Mouse (Mus musculus) ES-Bruce4 (cell line): ENCODE results near the gene Ctrc. TPM values are rescaled to one million over a fixed set of nuclear protein-coding genes. Genes with fewer than 3 reads are reported as not detected.
A peak's percentile ranks its signal among the peaks of the same experiment; 100 is the strongest.

Experiments
- H3K27ac ChIP-seq: 2 replicates; pipeline ENCODE4 v1.5.1; 2012; ENCODE audit warnings: low read length, inconsistent platforms; ENCODE audit not compliant: insufficient read depth
- H3K27me3 ChIP-seq: 2 replicates; pipeline ENCODE4 v1.6.1; 2012; ENCODE audit warnings: mild to moderate bottlenecking, low read length, inconsistent platforms; ENCODE audit not compliant: control insufficient read depth, poor library complexity, insufficient read depth, severe bottlenecking
- H3K36me3 ChIP-seq: 2 replicates; pipeline ENCODE4 v1.6.1; 2012; ENCODE audit warnings: inconsistent platforms, mild to moderate bottlenecking, low read length, moderate library complexity; ENCODE audit not compliant: control insufficient read depth, poor library complexity, insufficient read depth, severe bottlenecking
- H3K4me1 ChIP-seq: one replicate; pipeline ENCODE4 v1.8.1; 2011; ENCODE audit warnings: low read length; ENCODE audit not compliant: control insufficient read depth, insufficient read depth
- H3K4me3 ChIP-seq: 2 replicates; pipeline ENCODE4 v1.5.1; 2011; ENCODE audit warnings: low read depth, mild to moderate bottlenecking, low read length
- H3K9ac ChIP-seq: 2 replicates; pipeline ENCODE4 v1.6.1; 2012; ENCODE audit warnings: low read depth, mild to moderate bottlenecking, inconsistent platforms; ENCODE audit not compliant: poor library complexity, severe bottlenecking
- H3K9me3 ChIP-seq: replicated peaks from 2 replicates; pipeline ENCODE4 v1.6.1; 2012; ENCODE audit warnings: mild to moderate bottlenecking, low read length, inconsistent platforms; ENCODE audit not compliant: control insufficient read depth, poor library complexity, insufficient read depth, severe bottlenecking
- CTCF ChIP-seq: IDR thresholded peaks from one replicate; pipeline ENCODE4 v1.8.1; 2011; ENCODE audit warnings: low read depth, low read length
- EP300 ChIP-seq: IDR thresholded peaks from 2 replicates; pipeline ENCODE4 v1.6.1; 2011; ENCODE audit warnings: low read depth, low read length; ENCODE audit not compliant: insufficient read depth
- POLR2A ChIP-seq: IDR thresholded peaks from one replicate; pipeline ENCODE4 v1.8.1; 2011; ENCODE audit warnings: low read length; ENCODE audit not compliant: insufficient read depth
- polyA plus RNA-seq: library from polyadenylated mRNA; stranded (reverse); fragments of >200 nt; gene quantifications from 2 replicates; pipeline ENCODE4 v1.2.4, GENCODE M21; 2011; ENCODE audit warnings: low read depth; ENCODE audit not compliant: missing spikeins, insufficient read depth, insufficient read length

Gene Ctrc
- polyA plus RNA-seq, 1 experiment = not detected

DNA sequence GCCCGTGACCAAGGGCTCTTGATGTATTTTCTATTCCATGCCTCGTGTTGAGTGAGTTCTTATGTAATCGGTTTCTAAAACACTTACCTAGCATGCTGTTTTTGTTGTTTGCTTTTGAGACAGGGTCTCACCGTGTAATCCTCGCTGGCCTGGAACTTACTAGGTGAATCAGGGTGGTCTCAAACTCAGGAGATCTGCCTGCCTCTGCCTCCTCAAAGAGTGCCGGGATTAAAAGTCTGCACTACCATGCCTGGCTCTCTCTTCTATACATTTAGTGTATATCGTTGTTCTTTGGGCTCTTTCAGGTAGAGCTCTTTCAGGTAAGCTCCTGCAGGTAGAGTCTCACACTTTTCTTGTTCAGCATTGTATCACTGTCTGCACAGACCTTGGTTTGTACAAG, 54.7 kb downstream of the Ctrc start:
- no peak for TF ChIP-seq POLR2A
- TF ChIP-seq EP300 = no peak
- no peak for TF ChIP-seq CTCF
- Histone ChIP-seq H3K27me3 (no peaks in the 10 kb centered on the region), H3K4me1 (no peaks in the 10 kb centered on the region)

DNA sequence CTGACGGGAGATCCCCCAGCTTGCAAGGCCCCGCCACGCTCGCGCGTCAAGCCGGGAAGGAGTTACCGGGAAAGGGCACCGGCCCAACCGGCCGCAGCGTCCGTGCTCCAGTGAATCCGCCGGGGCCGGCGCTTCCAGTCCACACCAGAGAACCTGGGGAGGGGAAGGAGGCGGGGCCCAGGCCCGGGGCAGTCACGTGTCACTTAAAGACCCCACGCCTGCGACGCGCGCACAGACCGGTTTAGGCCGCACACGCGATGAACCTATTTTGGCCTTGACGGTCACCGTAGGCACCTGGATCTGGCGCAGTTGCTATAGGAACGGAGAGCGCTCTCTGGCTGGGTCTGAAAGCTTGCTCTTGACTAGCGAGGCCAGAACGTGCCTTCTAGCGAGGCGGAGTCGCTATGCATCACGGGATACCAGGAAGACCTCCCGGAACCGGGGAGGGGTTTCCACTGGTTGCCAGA, 55.6 kb downstream of the Ctrc start, which contains the start of gene Dnajc16:
Gene Dnajc16, minus strand, starts transcription at position 408 of the 467 bp plus-strand sequence.
- H3K27me3 ChIP-seq = no peaks in the 10 kb centered on the region
- no peaks in the 10 kb centered on the region for H3K4me1 ChIP-seq
- H3K36me3 ChIP-seq = no peaks in the 10 kb centered on the region
- H3K9ac ChIP-seq = peak within 1 kb of the TSS; percentile 73
- H3K9me3 ChIP-seq = no peaks in the 10 kb centered on the region
- peak within 1 kb of the TSS; percentile 89 for H3K4me3 ChIP-seq
- TF ChIP-seq CTCF (no peak), EP300 (peak; percentile 61; the same call in 1 of the 2 replicates), POLR2A (no peak)
- no peak within 1 kb of the TSS for H3K27ac ChIP-seq

More for the DNA sequence above, 54.7 kb downstream of the Ctrc start:
- Histone ChIP-seq H3K9me3 (no peaks in the 10 kb centered on the region), H3K9ac (no peak overlapping the region), H3K4me3 (no peak overlapping the region), H3K27ac (no peak overlapping the region), H3K36me3 (no peaks in the 10 kb centered on the region)

GRCm38 (mm10) chr4:141789564-141790218, 56.5 kb downstream of the Ctrc start:
- H3K36me3 ChIP-seq = no peaks in the 10 kb centered on the region
- H3K4me1 ChIP-seq = no peaks in the 10 kb centered on the region
- H3K27ac ChIP-seq = no peak overlapping the region
- H3K27me3 ChIP-seq = no peaks in the 10 kb centered on the region
- H3K9me3 ChIP-seq = no peaks in the 10 kb centered on the region
- H3K9ac ChIP-seq = peak overlapping the region; percentile 73
- H3K4me3 ChIP-seq = peak overlapping the region; percentile 89
- TF ChIP-seq POLR2A = no peak
- TF ChIP-seq CTCF = no peak
- no peak for TF ChIP-seq EP300

DNA sequence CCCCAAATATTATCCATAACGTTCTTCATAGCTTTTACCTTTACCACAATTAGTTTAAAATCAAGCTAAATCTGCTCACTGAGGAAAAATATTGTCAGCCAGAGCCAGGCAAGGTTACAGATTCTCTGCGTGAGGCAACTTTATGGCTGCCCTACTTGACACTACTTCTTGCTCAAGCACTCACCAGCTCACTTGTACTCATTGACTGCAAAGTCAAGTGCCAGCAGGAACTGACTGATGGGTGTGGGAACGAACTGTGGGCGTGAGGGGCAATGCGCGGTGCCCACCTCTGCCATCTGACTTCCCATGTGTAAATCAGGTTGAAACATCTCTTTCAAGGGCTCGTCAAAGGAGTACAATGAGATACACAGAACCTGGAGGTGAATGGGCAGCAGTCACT, 58.7 kb downstream of the Ctrc start:
- Histone ChIP-seq H3K4me3 (no peak overlapping the region), H3K27ac (no peak overlapping the region), H3K9ac (no peak overlapping the region), H3K36me3 (no peaks in the 10 kb centered on the region; the same call in 1 of the 2 replicates), H3K9me3 (no peaks in the 10 kb centered on the region), H3K4me1 (no peaks in the 10 kb centered on the region), H3K27me3 (no peaks in the 10 kb centered on the region)
- TF ChIP-seq POLR2A = no peak
- no peak for TF ChIP-seq CTCF
- no peak for TF ChIP-seq EP300

- no peak overlapping the region for H3K27ac ChIP-seq
- peaks cover 2% of the 10 kb centered on the region; the same call in 1 of the 2 replicates for H3K36me3 ChIP-seq
- no peak overlapping the region for H3K4me3 ChIP-seq
- H3K9me3 ChIP-seq = no peaks in the 10 kb centered on the region
- no peak overlapping the region for H3K9ac ChIP-seq
- no peaks in the 10 kb centered on the region for H3K27me3 ChIP-seq
- H3K4me1 ChIP-seq = no peaks in the 10 kb centered on the region
- TF ChIP-seq POLR2A (no peak), CTCF (no peak), EP300 (no peak)
These were observed 59.1 kb downstream of the Ctrc start for GRCm38 (mm10) chr4:141787046-141787445.

DNA sequence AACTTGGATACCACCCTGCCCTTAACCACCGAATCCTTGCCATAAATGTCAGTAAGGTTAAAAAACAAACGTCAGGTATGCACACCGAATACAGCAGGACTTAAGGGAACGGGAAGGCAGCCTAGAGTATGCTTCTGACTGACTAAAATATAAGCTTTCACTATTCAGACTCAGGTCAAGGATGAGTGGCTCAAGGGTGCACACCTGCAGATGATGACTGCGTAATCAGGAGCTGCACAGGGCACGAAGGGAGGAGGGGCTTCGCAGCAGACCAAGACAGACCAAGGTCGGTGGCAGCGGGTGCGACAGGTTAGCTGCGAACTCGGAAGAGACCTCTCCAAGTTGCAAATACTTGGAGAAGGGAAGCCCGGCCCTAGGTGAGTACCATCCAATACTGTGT, 60.0 kb downstream of the Ctrc start:
- Histone ChIP-seq H3K36me3 (peaks cover 2% of the 10 kb centered on the region; the same call in 1 of the 2 replicates), H3K4me1 (no peaks in the 10 kb centered on the region), H3K27ac (no peak overlapping the region), H3K4me3 (no peak overlapping the region), H3K9ac (no peak overlapping the region), H3K27me3 (no peaks in the 10 kb centered on the region), H3K9me3 (no peaks in the 10 kb centered on the region)
- TF ChIP-seq EP300 = no peak
